Comparison of ENCODE assay signal across 22 mouse cellular contexts in genomic region chr9:88342241-88342640, GRCm38 (mm10). TPM values are rescaled to one million over a fixed set of nuclear protein-coding genes. Genes with fewer than 3 reads are reported as not detected.
A peak's percentile ranks its signal among the peaks of the same experiment; 100 is the strongest.
DNase-seq lines count a peak whose midpoint lies in the region; ATAC-seq and TF ChIP-seq lines count a peak whose summit lies in the region.
"Had no signal": no experiment of that assay in that cellular context is flagged by ENCODE, and none has a peak within 500 bp of the region (broad histone marks: within the 10 kb centered on the region; RNA-seq: fewer than 3 reads in every experiment).

No protein-coding gene starts in this region.

- no peaks in the 10 kb centered on the region for H3K36me3 ChIP-seq in forebrain, postnatal 0 days (ENCODE audit: insufficient read depth)
- no peaks in the 10 kb centered on the region for H3K36me3 ChIP-seq in forebrain, embryonic 15.5 days
- H3K36me3 ChIP-seq in hindbrain, embryonic 12.5 days: no peaks in the 10 kb centered on the region
- H3K36me3 ChIP-seq: embryonic facial prominence, embryonic 10.5 days; embryonic facial prominence, embryonic 12.5 days; forebrain, embryonic 12.5 days; G1E had no signal

- no peak overlapping the region for H3K4me3 ChIP-seq in forebrain, postnatal 0 days (ENCODE audit: low read depth, low read length)
- H3K4me3 ChIP-seq in forebrain, embryonic 15.5 days: no peak overlapping the region
- no peak overlapping the region for H3K4me3 ChIP-seq in hindbrain, embryonic 12.5 days
- H3K4me3 ChIP-seq: embryonic facial prominence, embryonic 10.5 days; embryonic facial prominence, embryonic 12.5 days; forebrain, embryonic 12.5 days had no signal

- DNase-seq in forebrain, postnatal 0 days: no peak
- DNase-seq in R1 (ENCODE audit: low read depth, low spot score) (peak; percentile 67), ZHBTc4 (ENCODE audit: low read depth, low spot score) (peak; percentile 56)
- DNase-seq: adrenal gland, adult 8-10 months; adrenal gland, postnatal 14 days; adrenal gland, postnatal 36 days; cerebellum, adult 11-12 months; cerebellum, adult 2 months; cerebellum, adult 9-10 months; cerebellum, postnatal 10 days; cerebellum, postnatal 25 days had no signal

- ATAC-seq in forebrain, postnatal 0 days: no peak
- ATAC-seq in forebrain, embryonic 15.5 days (replicated peaks): no peak
- ATAC-seq in hindbrain, embryonic 12.5 days (ENCODE audit: low FRiP score): no peak
- no peak for ATAC-seq in CD4-positive, CD25-positive, alpha-beta regulatory T cell, adult 4 months
- ATAC-seq: activated CD4-positive, CD25-positive, alpha-beta regulatory T cell, adult 4 months; forebrain, embryonic 14.5 days; Patski had no signal

- no peaks in the 10 kb centered on the region for H3K4me1 ChIP-seq in forebrain, postnatal 0 days (ENCODE audit: insufficient read depth)
- no peaks in the 10 kb centered on the region for H3K4me1 ChIP-seq in forebrain, embryonic 15.5 days
- H3K4me1 ChIP-seq in hindbrain, embryonic 12.5 days: no peaks in the 10 kb centered on the region
- H3K4me1 ChIP-seq: embryonic facial prominence, embryonic 12.5 days; forebrain, embryonic 12.5 days had no signal

- H3K9me3 ChIP-seq in forebrain, postnatal 0 days (ENCODE audit: low read length): no peaks in the 10 kb centered on the region
- no peaks in the 10 kb centered on the region for H3K9me3 ChIP-seq in forebrain, embryonic 15.5 days
- H3K9me3 ChIP-seq in hindbrain, embryonic 12.5 days (replicated peaks): no peaks in the 10 kb centered on the region
- H3K9me3 ChIP-seq: embryonic facial prominence, embryonic 10.5 days; embryonic facial prominence, embryonic 12.5 days; forebrain, embryonic 12.5 days; G1E had no signal

- H3K27ac ChIP-seq in forebrain, postnatal 0 days (ENCODE audit: low read depth, low read length): peak overlapping the region; percentile 57; the same call in 1 of the 2 replicates
- H3K27ac ChIP-seq in forebrain, embryonic 15.5 days (replicated peaks): no peak overlapping the region
- no peak overlapping the region for H3K27ac ChIP-seq in hindbrain, embryonic 12.5 days
- H3K27ac ChIP-seq: embryonic facial prominence, embryonic 10.5 days; embryonic facial prominence, embryonic 12.5 days; forebrain, embryonic 12.5 days had no signal

- TF ChIP-seq CTCF in forebrain, postnatal 0 days (IDR thresholded peaks at IDR 0.05; ENCODE audit: low read depth): no peak

- no peak overlapping the region for H3K4me2 ChIP-seq in forebrain, postnatal 0 days (ENCODE audit: low read depth)
- no peak overlapping the region for H3K4me2 ChIP-seq in forebrain, embryonic 15.5 days (replicated peaks)
- H3K4me2 ChIP-seq in hindbrain, embryonic 12.5 days (replicated peaks): no peak overlapping the region
- H3K4me2 ChIP-seq: embryonic facial prominence, embryonic 12.5 days; forebrain, embryonic 12.5 days had no signal

- no peaks in the 10 kb centered on the region for H3K27me3 ChIP-seq in forebrain, postnatal 0 days (ENCODE audit: insufficient read depth, low read length)
- no peaks in the 10 kb centered on the region for H3K27me3 ChIP-seq in forebrain, embryonic 15.5 days
- H3K27me3 ChIP-seq in hindbrain, embryonic 12.5 days: peaks cover 2% of the 10 kb centered on the region; the same call in 1 of the 2 replicates
- H3K27me3 ChIP-seq: CH12.LX; embryonic facial prominence, embryonic 12.5 days; forebrain, embryonic 12.5 days; Patski had no signal

- WGBS in forebrain, postnatal 0 days: 53% methylated on average over 7 of the region's 7 CpGs
- 57% methylated on average over 7 of the region's 7 CpGs for WGBS in forebrain, embryonic 15.5 days
- WGBS in hindbrain, embryonic 12.5 days: 47% methylated on average over 7 of the region's 7 CpGs

- no peak overlapping the region for H3K9ac ChIP-seq in forebrain, postnatal 0 days
- H3K9ac ChIP-seq in forebrain, embryonic 15.5 days (replicated peaks): no peak overlapping the region
- H3K9ac ChIP-seq in hindbrain, embryonic 12.5 days: no peak overlapping the region
- H3K9ac ChIP-seq: embryonic facial prominence, embryonic 12.5 days; forebrain, embryonic 12.5 days had no signal

RNA-seq across cellular contexts. Expression of gene Nt5e, which starts 15.2 kb away (rescaled TPM):
- 3.8 and 5.3 TPM in 2 replicates for total RNA-seq in forebrain, postnatal 0 days (2014; rRNA removed)
- 1.4 and 1.5 TPM in 2 replicates for polyA plus RNA-seq in forebrain, postnatal 0 days (2015; fragmentation: Nextera tagmentation; extraction: Ambion mirVana)
- 0.68 and 0.75 TPM in 2 replicates for polyA plus RNA-seq in forebrain, embryonic 15.5 days (2015; fragmentation: Nextera tagmentation; extraction: Ambion mirVana)
- polyA plus RNA-seq in hindbrain, embryonic 12.5 days (2016; fragmentation: Nextera tagmentation; extraction: Ambion mirVana): 1.5 and 1.6 TPM in 2 replicates
- polyA plus RNA-seq in CD4-positive, CD25-positive, alpha-beta regulatory T cell, adult 4 months (2017; shearing (Covaris generic)): 100 to 1,000 TPM; 231 to 300 TPM
- polyA plus RNA-seq: G1E had no signal

Comparison
In these comparisons a context has a peak if more than half of its experiments do, and no peak if none do; other contexts are left out.
1. RNA of gene Nt5e, which starts 15.2 kb away (polyA plus RNA-seq): 231 to 300 TPM in CD4-positive, CD25-positive, alpha-beta regulatory T cell, adult 4 months; 1.5 to 1.6 TPM in hindbrain, embryonic 12.5 days, 1.4 to 1.5 TPM in forebrain, postnatal 0 days and 0.68 to 0.75 TPM in forebrain, embryonic 15.5 days; every median in the first group is over 10 times any median in the second.